In the genomic region with DNA sequence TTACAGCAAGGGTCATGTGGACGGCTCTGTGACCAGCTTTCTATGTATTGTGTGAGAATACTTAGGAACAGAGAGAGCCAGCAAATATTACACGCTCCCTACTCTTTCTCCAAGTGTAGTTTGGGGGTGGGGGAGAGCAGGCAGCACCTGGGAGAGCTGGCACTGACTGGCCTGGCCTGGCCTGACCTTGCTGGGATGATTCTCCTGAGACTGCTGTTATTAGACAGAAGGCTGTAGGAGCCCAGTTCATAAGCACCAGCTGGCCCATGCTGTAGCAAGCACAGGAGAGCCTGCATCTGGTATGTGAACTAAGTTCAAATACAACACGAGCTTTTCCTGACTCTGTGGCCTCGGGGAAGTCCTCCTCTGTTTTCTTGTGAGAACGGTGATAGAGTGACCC, we compare ENCODE assay signal across 13 mouse cellular contexts. TPM values are rescaled to one million over a fixed set of nuclear protein-coding genes. Genes with fewer than 3 reads are reported as not detected.
DNase-seq lines count a peak whose midpoint lies in the region; ATAC-seq and TF ChIP-seq lines count a peak whose summit lies in the region.
"Had no signal": no experiment of that assay in that cellular context is flagged by ENCODE, and none has a peak within 500 bp of the region (broad histone marks: within the 10 kb centered on the region; RNA-seq: fewer than 3 reads in every experiment).

No protein-coding gene starts in this region.

- H3K27me3 ChIP-seq in embryonic facial prominence, embryonic 12.5 days = no peaks in the 10 kb centered on the region
- H3K27me3 ChIP-seq in limb, embryonic 11.5 days (ENCODE audit: control insufficient read depth, insufficient read depth, low read length) = no peaks in the 10 kb centered on the region
- H3K27me3 ChIP-seq: forebrain, embryonic 15.5 days; hindbrain, embryonic 15.5 days had no signal

- no peak overlapping the region for H3K4me3 ChIP-seq in layer of hippocampus, adult 2 months
- H3K4me3 ChIP-seq in embryonic facial prominence, embryonic 12.5 days = no peak overlapping the region
- no peak overlapping the region for H3K4me3 ChIP-seq in limb, embryonic 11.5 days (ENCODE audit: low read depth, low read length)
- H3K4me3 ChIP-seq: forebrain, embryonic 15.5 days; hindbrain, embryonic 15.5 days; myocyte had no signal

- no peaks in the 10 kb centered on the region for H3K36me3 ChIP-seq in embryonic facial prominence, embryonic 12.5 days
- H3K36me3 ChIP-seq in limb, embryonic 11.5 days (ENCODE audit: control insufficient read depth, insufficient read depth, low read length) = no peaks in the 10 kb centered on the region
- H3K36me3 ChIP-seq: forebrain, embryonic 15.5 days; hindbrain, embryonic 15.5 days had no signal

- peaks cover 94% of the 10 kb centered on the region for H3K4me1 ChIP-seq in embryonic facial prominence, embryonic 12.5 days
- H3K4me1 ChIP-seq in limb, embryonic 11.5 days (ENCODE audit: control insufficient read depth, insufficient read depth, low read length) = peaks cover 69% of the 10 kb centered on the region

- no peak for TF ChIP-seq CTCF in layer of hippocampus, adult 2 months (conservative IDR thresholded peaks at IDR 0.05)

- ATAC-seq in embryonic facial prominence, embryonic 12.5 days (ENCODE audit: insufficient number of reproducible peaks, insufficient read depth, low FRiP score, low TSS enrichment) = no peak
- 0 out of 2 replicates have a peak, but pooled peaks have one; percentile 24 for ATAC-seq in limb, embryonic 11.5 days (ENCODE audit: insufficient number of reproducible peaks, low FRiP score, low TSS enrichment, low read depth)
- no peak for ATAC-seq in megakaryocyte-erythroid progenitor cell, adult 5-6 weeks (replicated peaks; ENCODE audit: low FRiP score, low TSS enrichment, poor library complexity, severe bottlenecking)
- ATAC-seq: forebrain, embryonic 15.5 days had no signal

- WGBS in embryonic facial prominence, embryonic 12.5 days = 27% methylated on average over 5 of the region's 5 CpGs
- 44% methylated on average over 5 of the region's 5 CpGs for WGBS in limb, embryonic 11.5 days

- H3K4me2 ChIP-seq in embryonic facial prominence, embryonic 12.5 days (replicated peaks) = no peak overlapping the region
- peak overlapping the region; percentile 0; the same call in 1 of the 2 replicates for H3K4me2 ChIP-seq in limb, embryonic 11.5 days (ENCODE audit: low read depth, severe bottlenecking)
- H3K4me2 ChIP-seq: forebrain, embryonic 15.5 days; hindbrain, embryonic 15.5 days had no signal

- no peak for DNase-seq in layer of hippocampus, adult 2 months (ENCODE audit: low spot score in 2 of 2)
- DNase-seq in layer of hippocampus, adult 9-10 months (ENCODE audit: low spot score) = no peak
- peak; percentile 22 for DNase-seq in NIH3T3 (ENCODE audit: low read depth)
- DNase-seq in limb, embryonic 11.5 days (ENCODE audit: low spot score) = peak; percentile 55
- no peak for DNase-seq in cerebellum, postnatal 25 days
- DNase-seq: heart, adult 11 months; lung, adult 18-20 months; right cerebral cortex, postnatal 14 days had no signal

- no peak overlapping the region for H3K9ac ChIP-seq in embryonic facial prominence, embryonic 12.5 days
- no peak overlapping the region for H3K9ac ChIP-seq in limb, embryonic 11.5 days (ENCODE audit: low read length)
- H3K9ac ChIP-seq: forebrain, embryonic 15.5 days; hindbrain, embryonic 15.5 days had no signal

- no peaks in the 10 kb centered on the region for H3K9me3 ChIP-seq in embryonic facial prominence, embryonic 12.5 days
- H3K9me3 ChIP-seq in limb, embryonic 11.5 days (ENCODE audit: control insufficient read depth, low read length) = no peaks in the 10 kb centered on the region
- H3K9me3 ChIP-seq: forebrain, embryonic 15.5 days; hindbrain, embryonic 15.5 days had no signal

- peak overlapping the region; percentile 39; the same call in 1 of the 2 replicates for H3K27ac ChIP-seq in layer of hippocampus, adult 2 months
- peak overlapping the region; percentile 71 for H3K27ac ChIP-seq in embryonic facial prominence, embryonic 12.5 days
- peak overlapping the region; percentile 89 for H3K27ac ChIP-seq in limb, embryonic 11.5 days (replicated peaks; ENCODE audit: low read depth, low read length)
- H3K27ac ChIP-seq: forebrain, embryonic 15.5 days; hindbrain, embryonic 15.5 days had no signal

RNA-seq across cellular contexts. Expression of a gene that starts 38.7 kb away (rescaled TPM):
- 10 to 100 TPM; 85.4 to 91.3 TPM for total RNA-seq in layer of hippocampus, adult 2 months (2021)
- polyA plus RNA-seq in embryonic facial prominence, embryonic 12.5 days (2016; fragmentation: Nextera tagmentation; extraction: Ambion mirVana) = 82.4 and 106 TPM in 2 replicates
- 63.2 and 70.6 TPM in 2 replicates for polyA plus RNA-seq in limb, embryonic 11.5 days (2014; fragmentation: Nextera tagmentation; extraction: Ambion mirVana)
- total RNA-seq in megakaryocyte-erythroid progenitor cell, adult 5-6 weeks (2014; fragmentation: Nextera tagmentation) = 56.5 and 63.9 TPM in 2 replicates
- 14.5 and 18.1 TPM in 2 replicates for total RNA-seq in megakaryocyte-erythroid progenitor cell, adult 5-6 weeks (2017)

Comparison
In these comparisons a context has a peak if more than half of its experiments do, and no peak if none do; other contexts are left out.
1. DNase-seq: peak in NIH3T3 (single experiment) and limb, embryonic 11.5 days (single experiment); none in layer of hippocampus, adult 2 months (0 of 2), layer of hippocampus, adult 9-10 months (single experiment) and cerebellum, postnatal 25 days (0 of 2).
2. H3K27ac ChIP-seq: peak in every context shown above with its lines; median percentile 89 in limb, embryonic 11.5 days; 71 in embryonic facial prominence, embryonic 12.5 days; 39 in layer of hippocampus, adult 2 months.